Mouse (Mus musculus) liver, embryonic 14.5 days (tissue): ENCODE data around the gene Drosha. TPM values are rescaled to one million over a fixed set of nuclear protein-coding genes. Genes with fewer than 3 reads are reported as not detected.

Experiments used
- ATAC-seq: fragments of 200-750 bp; cut with Nextera tagmentation; 2 replicates; pipeline ENCODE4 v1.8.0; 2017; ENCODE audit warnings: moderate number of reproducible peaks, mild to moderate bottlenecking, moderate library complexity; ENCODE audit not compliant: insufficient read depth
- DNase-seq, 3 experiments: peaks; one replicate each; pipeline ENCODE4 v3.0.0-alpha.2; 2012 to 2013; ENCODE audit warnings: low read depth in 3 of 3, low spot score in 3 of 3
- H3K27ac ChIP-seq: fragments of 300-500 bp; sonication (generic); 2 replicates; pipeline ENCODE4 v1.5.1; 2014; ENCODE audit warnings: moderate library complexity, mild to moderate bottlenecking, control low read depth, inconsistent platforms
- H3K27me3 ChIP-seq: fragments of 300-500 bp; sonication (generic); 2 replicates; pipeline ENCODE4 v1.6.1; 2014; ENCODE audit warnings: mild to moderate bottlenecking, low read length, moderate library complexity; ENCODE audit not compliant: control insufficient read depth, insufficient read depth
- H3K36me3 ChIP-seq: fragments of 300-500 bp; sonication (generic); replicated peaks from 2 replicates; pipeline ENCODE4 v1.6.1; 2014; ENCODE audit warnings: low read depth; ENCODE audit not compliant: control insufficient read depth, insufficient read depth
- H3K4me1 ChIP-seq, 2 experiments: fragments of 200-500 bp in 1 of 2; fragments of 300-500 bp in 1 of 2; sonication (generic) in 1 of 2; replicated peaks; 2 replicates each; pipeline ENCODE4 v1.6.1; 2012 to 2014; ENCODE audit warnings: antibody characterized with exemption in 1 of 2, inconsistent platforms in 1 of 2, low read length in 1 of 2; ENCODE audit not compliant: control insufficient read depth in 2 of 2, insufficient read depth in 2 of 2
- H3K4me2 ChIP-seq: fragments of 300-500 bp; sonication (generic); 2 replicates; pipeline ENCODE4 v1.6.1; 2014; ENCODE audit warnings: low read depth, mild to moderate bottlenecking, control low read depth, moderate library complexity
- H3K4me3 ChIP-seq, 2 experiments: fragments of 200-500 bp in 1 of 2; fragments of 300-500 bp in 1 of 2; sonication (generic) in 1 of 2; 2 replicates each; pipeline ENCODE4 v1.5.1; 2012 to 2014; ENCODE audit warnings: low read depth in 2 of 2, low read length in 2 of 2, mild to moderate bottlenecking in 2 of 2, control low read depth in 1 of 2, inconsistent platforms in 1 of 2, moderate library complexity in 1 of 2; ENCODE audit not compliant: insufficient read depth in 1 of 2
- H3K9ac ChIP-seq: fragments of 300-500 bp; sonication (generic); replicated peaks from 2 replicates; pipeline ENCODE4 v1.6.1; 2014; ENCODE audit warnings: mild to moderate bottlenecking, control low read depth, moderate library complexity
- H3K9me3 ChIP-seq: fragments of 300-500 bp; sonication (generic); 2 replicates; pipeline ENCODE4 v1.6.1; 2016; ENCODE audit warnings: low read length, mixed read lengths; ENCODE audit not compliant: control insufficient read depth
- CTCF ChIP-seq: IDR thresholded peaks from 2 replicates; pipeline ENCODE4 v1.5.1; 2016; ENCODE audit warnings: antibody characterized with exemption, low read depth, control low read depth
- EP300 ChIP-seq: IDR thresholded peaks from 2 replicates; pipeline ENCODE4 v1.6.1; 2016; ENCODE audit warnings: antibody characterized with exemption, low read depth
- WGBS: fragments of 180-500 bp; shearing (Covaris S2); extraction: QIAGEN DNeasy Blood & Tissue Kit; methylation state at CpG from one replicate; pipeline ENCODE4 v1.1.7; 2014; ENCODE audit not compliant: insufficient replicate concordance; 5-methylcytosine and 5-hydroxymethylcytosine counted together
- polyA plus RNA-seq, 2 experiments: library from polyadenylated mRNA; depleted of rRNA in 1 of 2; stranded (reverse) in 1 of 2; unstranded in 1 of 2; fragments of >200 nt; fragmentation: Nextera tagmentation in 1 of 2; extraction: Ambion mirVana in 1 of 2; gene quantifications; 2 replicates each; pipeline versions ENCODE4 v1.2.1 to v1.2.3; 2012 to 2014

Drosha gene
- polyA plus RNA-seq (2012; rRNA removed) (6.6 and 8.8 TPM in 2 replicates), polyA plus RNA-seq (2014; fragmentation: Nextera tagmentation; extraction: Ambion mirVana) (13.5 and 16.8 TPM in 2 replicates)

GRCm38 (mm10) chr15:12824197-12824952 is at the start of gene Drosha, which contains the start of gene 6030458C11Rik:
Gene Drosha (plus strand): TSS chr15:12824815.
Gene 6030458C11Rik (minus strand): TSS chr15:12824649.
- peak within 1 kb of the TSS; percentile 94 for H3K9ac ChIP-seq
- H3K27ac ChIP-seq, result peak within 1 kb of the TSS; percentile 91
- ATAC-seq, result peak; percentile 96
- H3K36me3 ChIP-seq, result peaks cover 40% of the 10 kb centered on the region
- peak within 1 kb of the TSS; percentile 78 for H3K4me2 ChIP-seq
- H3K27me3 ChIP-seq, result no peaks in the 10 kb centered on the region
- TF ChIP-seq EP300, result no peak
- no peak for TF ChIP-seq CTCF
- no peaks in the 10 kb centered on the region for H3K9me3 ChIP-seq
- under 1% methylated on average over 67 of the region's 67 CpGs for WGBS
- H3K4me1 ChIP-seq, result peaks cover 17 to 34% of the 10 kb centered on the region in 2 experiments
- DNase-seq, result peak; percentile 98 to 99 (median 99)
- H3K4me3 ChIP-seq, result peak within 1 kb of the TSS; percentile 95 to 96

DNA sequence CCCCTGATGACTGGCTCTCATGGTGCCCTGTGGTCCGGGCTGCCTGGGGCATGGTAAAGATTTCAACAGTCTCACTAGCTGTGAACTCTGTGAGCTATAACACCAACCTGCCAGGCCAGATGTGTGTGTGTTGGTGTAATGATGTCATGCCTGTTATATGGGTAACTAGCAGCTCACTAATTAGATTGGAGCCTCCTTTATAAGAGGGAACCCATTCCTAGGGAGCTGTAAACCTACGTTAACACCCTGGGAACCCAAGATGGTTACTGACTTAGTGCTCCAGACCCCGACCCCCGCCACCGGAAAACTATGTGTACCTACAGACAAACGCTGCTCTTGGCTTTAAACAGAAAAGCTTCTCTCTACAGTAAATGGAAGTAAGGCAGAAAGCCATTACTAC is 43.3 kb upstream of the Drosha start:
- H3K9ac ChIP-seq, result no peak overlapping the region
- H3K9me3 ChIP-seq, result no peaks in the 10 kb centered on the region
- no peak overlapping the region for H3K27ac ChIP-seq
- 56% methylated on average over 6 of the region's 6 CpGs for WGBS
- no peaks in the 10 kb centered on the region for H3K4me1 ChIP-seq
- TF ChIP-seq CTCF, result no peak
- TF ChIP-seq EP300, result no peak
- DNase-seq (no peak), ATAC-seq (no peak)
- no peak overlapping the region for H3K4me3 ChIP-seq
- no peaks in the 10 kb centered on the region for H3K27me3 ChIP-seq
- no peak overlapping the region for H3K4me2 ChIP-seq
- H3K36me3 ChIP-seq, result no peaks in the 10 kb centered on the region

DNA sequence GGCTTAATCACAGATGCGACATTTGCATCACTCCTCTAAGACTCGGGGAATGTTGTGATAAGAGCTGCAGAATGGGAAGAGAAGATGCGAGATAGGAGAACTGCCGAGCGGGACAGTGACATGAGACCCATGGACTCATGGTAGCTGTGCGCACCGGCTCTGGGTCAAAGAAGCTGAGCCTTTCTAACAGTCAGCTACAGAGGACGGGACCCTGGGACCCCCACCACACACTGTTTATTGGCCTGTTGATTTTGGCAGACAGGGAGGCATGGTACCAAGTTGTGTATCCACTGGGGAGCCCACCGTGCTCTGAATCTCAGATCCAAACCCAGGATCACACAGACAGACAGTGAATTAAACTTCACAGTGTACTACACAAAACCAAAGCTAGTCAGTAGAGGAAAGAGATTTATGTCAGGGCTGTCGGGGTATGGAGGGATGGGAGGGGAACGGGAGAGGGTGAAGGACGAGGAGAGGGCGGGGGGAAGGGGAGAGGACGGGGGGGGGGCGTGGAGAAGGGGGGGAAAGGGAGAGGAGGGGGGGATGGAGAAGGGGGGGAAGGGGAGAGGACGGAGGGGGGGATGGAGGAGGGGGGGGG is 42.8 kb upstream of the Drosha start:
- H3K27me3 ChIP-seq, result no peaks in the 10 kb centered on the region
- H3K4me2 ChIP-seq, result no peak overlapping the region
- no peak overlapping the region for H3K4me3 ChIP-seq
- ATAC-seq (no peak), DNase-seq (no peak)
- no peak overlapping the region for H3K9ac ChIP-seq
- 57% methylated on average over 14 of the region's 16 CpGs for WGBS
- no peak overlapping the region for H3K27ac ChIP-seq
- H3K4me1 ChIP-seq, result no peaks in the 10 kb centered on the region
- H3K9me3 ChIP-seq, result no peaks in the 10 kb centered on the region
- no peaks in the 10 kb centered on the region for H3K36me3 ChIP-seq
- TF ChIP-seq EP300 (no peak), CTCF (no peak)

DNA sequence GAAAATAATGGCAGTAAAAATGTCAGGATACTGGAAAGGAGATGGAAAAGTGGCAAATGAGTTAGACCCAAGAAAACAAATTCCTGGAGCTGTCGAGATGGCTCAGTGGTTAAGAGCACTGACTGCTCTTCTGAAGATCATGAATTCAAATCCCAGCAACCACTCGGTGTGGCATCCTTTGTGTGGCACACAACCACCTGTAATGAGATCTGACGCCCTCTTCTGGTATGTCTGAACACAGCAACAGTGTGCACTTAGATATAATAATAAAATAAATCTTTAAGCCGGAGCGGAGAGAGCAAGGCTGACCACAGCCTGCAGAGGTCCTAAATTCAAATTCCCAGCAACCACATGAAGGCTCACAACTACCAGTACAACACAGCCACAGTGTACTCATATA is 36.1 kb upstream of the Drosha start:
- H3K36me3 ChIP-seq, result no peaks in the 10 kb centered on the region
- ATAC-seq (no peak), DNase-seq (no peak)
- H3K9me3 ChIP-seq, result no peaks in the 10 kb centered on the region
- no peak overlapping the region for H3K27ac ChIP-seq
- H3K4me2 ChIP-seq, result no peak overlapping the region
- no peaks in the 10 kb centered on the region for H3K4me1 ChIP-seq
- 58% methylated on average over 5 of the region's 5 CpGs for WGBS
- H3K4me3 ChIP-seq, result no peak overlapping the region
- H3K9ac ChIP-seq, result no peak overlapping the region
- TF ChIP-seq EP300 (no peak), CTCF (no peak)
- no peaks in the 10 kb centered on the region for H3K27me3 ChIP-seq

DNA sequence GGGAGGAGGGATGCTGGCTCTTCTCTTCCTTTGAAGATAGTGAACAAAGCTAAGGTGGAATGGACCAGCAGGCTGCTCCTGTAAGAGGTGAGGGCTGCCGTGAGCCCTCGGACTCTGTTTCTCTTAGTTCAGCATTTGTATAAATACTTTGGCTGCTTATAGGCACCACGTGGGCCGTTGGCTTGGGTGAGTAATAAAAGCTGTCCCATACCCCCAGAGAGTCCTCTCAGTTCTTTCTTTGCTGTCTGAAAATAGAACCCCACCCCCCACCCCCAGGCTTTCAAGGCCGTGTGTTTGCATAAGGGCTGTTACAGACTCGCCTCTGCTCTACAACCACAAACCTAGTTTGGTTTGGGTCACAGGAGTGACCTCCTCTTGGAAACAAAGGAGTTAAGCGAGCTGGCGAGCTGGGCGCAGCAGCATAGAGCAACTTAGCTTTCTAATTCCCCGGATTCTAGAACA is 35.2 kb upstream of the Drosha start:
- no peaks in the 10 kb centered on the region for H3K36me3 ChIP-seq
- no peak overlapping the region for H3K4me3 ChIP-seq
- no peaks in the 10 kb centered on the region for H3K4me1 ChIP-seq
- ATAC-seq, result no peak
- WGBS, result 48% methylated on average over 10 of the region's 10 CpGs
- no peak overlapping the region for H3K9ac ChIP-seq
- no peak overlapping the region for H3K27ac ChIP-seq
- no peak overlapping the region for H3K4me2 ChIP-seq
- TF ChIP-seq CTCF (no peak), EP300 (no peak)
- no peaks in the 10 kb centered on the region for H3K9me3 ChIP-seq
- no peak for DNase-seq
- H3K27me3 ChIP-seq, result no peaks in the 10 kb centered on the region
